Mouse (Mus musculus) frontal cortex, postnatal 36 days (tissue): ENCODE data around the gene Slc6a20b.

Experiments
- DNase-seq, 2 experiments: peaks; one replicate each; pipeline ENCODE4 v3.0.0; 2022; ENCODE audit warnings: low spot score in 2 of 2

Slc6a20b gene

DNA sequence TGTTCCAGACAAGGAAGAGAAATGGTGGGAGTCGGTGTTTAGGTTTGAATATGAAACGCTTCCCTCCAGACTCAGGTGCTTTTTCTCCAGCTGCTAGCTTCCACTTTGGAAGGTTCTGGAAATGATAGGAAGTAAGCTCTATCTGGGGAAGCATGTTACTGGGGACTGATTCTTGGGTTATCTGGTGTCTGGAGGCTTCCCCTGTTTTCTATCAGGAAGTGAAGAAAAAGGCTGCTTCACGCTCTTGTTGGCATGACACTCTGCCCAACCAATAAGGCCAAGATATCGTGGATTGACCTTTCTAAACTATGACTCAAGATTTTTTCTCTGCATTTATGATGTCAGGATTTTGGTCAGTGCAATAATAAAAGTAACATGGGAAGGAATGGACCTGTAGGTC lies 37.2 kb downstream of the Slc6a20b start:
- DNase-seq = no peak

DNA sequence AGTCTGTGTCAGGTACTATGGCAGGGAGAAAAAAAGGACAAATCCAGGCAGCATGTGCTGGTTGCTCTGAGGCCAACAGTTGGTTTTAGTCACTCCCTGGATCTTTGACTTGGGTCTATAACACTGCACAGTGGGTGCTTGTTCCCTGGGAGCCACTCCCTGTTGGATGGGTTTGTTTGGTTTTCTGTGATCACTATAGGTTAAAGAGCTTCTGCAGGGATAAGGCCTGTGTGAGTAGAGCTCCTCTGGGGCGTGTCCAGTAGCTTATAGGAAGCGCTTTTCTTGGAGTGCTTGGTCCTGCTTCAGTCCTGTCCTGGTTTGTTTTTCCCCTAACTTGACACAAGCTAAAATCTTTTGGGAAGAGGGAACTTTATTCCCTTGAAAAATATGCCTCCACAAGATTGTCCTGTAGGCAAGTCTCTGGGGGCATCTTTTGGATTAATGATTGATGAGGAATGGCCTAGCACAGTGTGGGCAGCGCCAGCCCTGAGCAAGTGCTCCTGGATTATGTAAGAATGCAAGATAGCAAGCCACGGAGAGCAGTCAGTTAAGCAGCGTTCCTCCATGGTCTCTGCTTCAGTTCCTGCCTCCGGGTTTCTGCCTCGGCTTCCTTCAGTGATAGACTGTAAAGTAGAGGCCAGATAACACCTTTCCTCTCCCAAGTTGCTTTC lies 43.0 kb downstream of the Slc6a20b start:
- DNase-seq = no peak

DNA sequence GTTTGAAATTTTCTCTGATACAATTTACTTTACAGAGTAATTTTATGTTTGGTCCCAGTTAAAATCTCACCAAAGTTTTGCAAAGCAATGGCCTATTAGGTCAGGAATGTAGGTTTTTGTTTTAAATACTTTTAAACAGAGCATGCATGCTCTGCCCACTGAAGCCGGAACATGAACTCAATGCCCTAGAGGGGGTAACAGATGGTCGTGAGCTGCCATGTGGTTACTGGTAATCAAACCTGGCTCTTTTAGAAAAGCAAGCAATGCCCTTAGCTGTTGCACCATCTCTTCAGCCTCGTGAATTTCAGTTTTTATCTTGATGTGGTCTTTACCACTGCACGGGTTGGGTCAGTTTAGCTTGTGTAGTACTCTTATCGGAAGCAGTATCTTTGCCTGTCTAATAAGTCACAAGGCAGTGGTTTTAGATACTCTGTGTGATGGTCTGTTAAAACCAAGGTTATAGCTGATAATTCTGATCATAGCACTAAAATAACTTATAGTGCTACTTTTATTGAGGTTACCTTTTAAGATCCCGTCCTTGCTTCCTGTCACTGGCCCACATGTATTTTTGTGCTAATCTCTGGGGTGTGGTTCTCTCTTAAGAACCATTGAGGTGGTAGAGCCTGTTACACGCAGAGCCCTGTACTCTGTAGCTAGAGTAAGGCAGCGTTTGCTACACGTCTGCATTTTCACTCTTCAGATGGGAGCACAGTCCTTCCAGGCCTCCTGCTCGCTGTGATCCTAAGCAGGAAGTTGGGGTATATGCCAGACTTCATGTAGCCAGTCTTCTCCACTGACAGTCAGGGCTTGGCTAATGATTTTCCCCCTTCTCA lies 54.8 kb downstream of the Slc6a20b start:
- no peak for DNase-seq

DNA sequence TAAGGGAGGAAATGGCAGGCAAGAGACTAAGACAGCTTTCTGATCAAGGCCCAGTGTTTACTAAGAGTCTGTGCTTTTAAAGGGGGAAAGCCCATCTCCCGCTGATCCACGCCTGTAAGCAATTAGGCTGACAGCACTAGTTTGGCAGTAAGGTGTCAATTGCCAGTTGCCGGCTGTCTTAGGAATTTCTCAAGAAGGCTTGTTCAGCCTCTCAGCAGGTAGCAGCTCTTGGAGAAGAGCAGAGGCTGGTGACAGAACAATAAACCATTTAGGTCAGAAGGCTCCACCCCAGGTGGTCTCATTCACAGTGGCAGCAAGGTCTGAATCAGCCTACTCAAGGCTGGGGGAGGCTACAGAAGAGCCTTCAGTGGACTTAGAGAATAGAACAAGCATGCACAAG lies 77.8 kb downstream of the Slc6a20b start:
- no peak for DNase-seq
